Mouse (Mus musculus) myocyte (in vitro differentiated cells): ENCODE results near the gene Bbs7. TPM values are rescaled to one million over a fixed set of nuclear protein-coding genes. Genes with fewer than 3 reads are reported as not detected.

Experiments used
- H3K27me3 ChIP-seq: one replicate; pipeline ENCODE4 v1.6.1; 2011; ENCODE audit not compliant: control insufficient read depth, insufficient read depth, insufficient read length
- H3K36me3 ChIP-seq: one replicate; pipeline ENCODE4 v1.6.1; 2011; ENCODE audit not compliant: control insufficient read depth, insufficient read depth
- H3K4me2 ChIP-seq: one replicate; pipeline ENCODE4 v1.6.1; 2011; ENCODE audit warnings: low read depth, control low read depth
- H3K4me3 ChIP-seq: one replicate; pipeline ENCODE4 v1.5.1; 2011; ENCODE audit warnings: mild to moderate bottlenecking, control low read depth, moderate library complexity
- H3K79me2 ChIP-seq: one replicate; pipeline ENCODE4 v1.6.1; 2011; ENCODE audit not compliant: control insufficient read depth, insufficient read depth
- H3ac ChIP-seq: one replicate; pipeline ENCODE4 v1.6.1; 2011; ENCODE audit not compliant: control insufficient read depth, insufficient read length
- CEBPB ChIP-seq: IDR thresholded peaks from 2 replicates; pipeline ENCODE4 v1.6.1; 2011; ENCODE audit warnings: mild to moderate bottlenecking, moderate library complexity; ENCODE audit not compliant: poor library complexity, insufficient read depth, severe bottlenecking
- E2F4 ChIP-seq: IDR thresholded peaks from one replicate; pipeline ENCODE4 v1.6.1; 2011; ENCODE audit warnings: mild to moderate bottlenecking, control low read depth, moderate library complexity; ENCODE audit not compliant: insufficient read depth
- MAX ChIP-seq: IDR thresholded peaks from one replicate; pipeline ENCODE4 v1.6.1; 2011; ENCODE audit warnings: low read depth, mild to moderate bottlenecking, control low read depth
- MYOD1 ChIP-seq, 3 experiments: IDR thresholded peaks; one replicate each; pipeline ENCODE4 v1.6.1; 2011; ENCODE audit warnings: control low read depth in 2 of 3, low read depth in 2 of 3, mild to moderate bottlenecking in 2 of 3, moderate library complexity in 1 of 3; ENCODE audit not compliant: insufficient read length in 2 of 3, control insufficient read depth in 1 of 3
- MYOG ChIP-seq, 3 experiments: IDR thresholded peaks; one replicate each; pipeline ENCODE4 v1.6.1; 2011; ENCODE audit warnings: control low read depth in 2 of 3, low read depth in 2 of 3, mild to moderate bottlenecking in 2 of 3; ENCODE audit not compliant: insufficient read length in 2 of 3, control insufficient read depth in 1 of 3, insufficient read depth in 1 of 3
- POLR2A ChIP-seq: IDR thresholded peaks from one replicate; pipeline ENCODE4 v1.6.1; 2011; ENCODE audit warnings: low read depth, mild to moderate bottlenecking, control low read depth, moderate library complexity; ENCODE audit not compliant: insufficient read length
- POLR2AphosphoS2 ChIP-seq: IDR thresholded peaks from one replicate; pipeline ENCODE4 v1.6.1; 2011; ENCODE audit warnings: low read depth, control low read depth; ENCODE audit not compliant: insufficient read length
- REST ChIP-seq: IDR thresholded peaks from one replicate; pipeline ENCODE4 v1.6.1; 2011; ENCODE audit warnings: mild to moderate bottlenecking, control low read depth, moderate library complexity; ENCODE audit not compliant: insufficient read depth, insufficient read length
- SRF ChIP-seq: IDR thresholded peaks from one replicate; pipeline ENCODE4 v1.6.1; 2011; ENCODE audit warnings: low read depth; ENCODE audit not compliant: control insufficient read depth, insufficient read length
- TCF12 ChIP-seq: IDR thresholded peaks from one replicate; pipeline ENCODE4 v1.6.1; 2011; ENCODE audit warnings: mild to moderate bottlenecking, control low read depth; ENCODE audit not compliant: poor library complexity, insufficient read depth, severe bottlenecking
- TCF3 ChIP-seq: IDR thresholded peaks from one replicate; pipeline ENCODE4 v1.6.1; 2011; ENCODE audit warnings: low read depth, control low read depth; ENCODE audit not compliant: insufficient read length
- USF1 ChIP-seq: IDR thresholded peaks from one replicate; pipeline ENCODE4 v1.6.1; 2011; ENCODE audit warnings: low read depth, mild to moderate bottlenecking, control low read depth, moderate library complexity
- polyA plus RNA-seq: library from polyadenylated mRNA; unstranded; fragments of >200 nt; fragmentation: generic; extraction: Trizol; gene quantifications from one replicate; pipeline ENCODE4 v1.2.1, GENCODE M21; 2012; ENCODE audit warnings: missing spikeins

Gene Bbs7
- polyA plus RNA-seq, 1 experiment, result 2.8 TPM

- H3K79me2 ChIP-seq, result no peaks in the 10 kb centered on the region
- H3ac ChIP-seq, result no peak overlapping the region
- TF ChIP-seq REST (no peak), MYOD1 (IDR thresholded peaks at IDR 0.05; ENCODE audit: control insufficient read depth in 1 of 3, insufficient read length in 2 of 3, low read depth in 2 of 3) (no peak), SRF (no peak), CEBPB (no peak), E2F4 (no peak), TCF12 (no peak)
- H3K4me2 ChIP-seq, result no peak overlapping the region
- H3K4me3 ChIP-seq, result no peak overlapping the region
- H3K27me3 ChIP-seq, result no peaks in the 10 kb centered on the region
- no peaks in the 10 kb centered on the region for H3K36me3 ChIP-seq
Measured at GRCm38 (mm10) chr3:36532738-36533137, 80.5 kb downstream of the Bbs7 start.

GRCm38 (mm10) chr3:36531979-36532542 is 81.2 kb downstream of the Bbs7 start:
- H3K4me2 ChIP-seq, result no peak overlapping the region
- H3ac ChIP-seq, result no peak overlapping the region
- no peak overlapping the region for H3K4me3 ChIP-seq
- no peaks in the 10 kb centered on the region for H3K27me3 ChIP-seq
- no peaks in the 10 kb centered on the region for H3K79me2 ChIP-seq
- H3K36me3 ChIP-seq, result no peaks in the 10 kb centered on the region
- no peak for TF ChIP-seq REST
- no peak for TF ChIP-seq POLR2AphosphoS2
- no peak for TF ChIP-seq TCF12
- TF ChIP-seq MYOD1 (IDR thresholded peaks at IDR 0.05; ENCODE audit: control insufficient read depth in 1 of 3, insufficient read length in 2 of 3, low read depth in 2 of 3), result no peak
- no peak for TF ChIP-seq USF1
- no peak for TF ChIP-seq MYOG (IDR thresholded peaks at IDR 0.05; ENCODE audit: control insufficient read depth in 1 of 3, insufficient read depth in 1 of 3, insufficient read length in 2 of 3, low read depth in 2 of 3)
- TF ChIP-seq SRF, result no peak
- TF ChIP-seq E2F4, result no peak
- no peak for TF ChIP-seq TCF3

- Histone ChIP-seq H3K27me3 (no peaks in the 10 kb centered on the region), H3K36me3 (no peaks in the 10 kb centered on the region), H3ac (no peak overlapping the region), H3K79me2 (no peaks in the 10 kb centered on the region), H3K4me3 (no peak overlapping the region), H3K4me2 (no peak overlapping the region)
- TF ChIP-seq TCF12 (no peak), MYOD1 (IDR thresholded peaks at IDR 0.05; ENCODE audit: control insufficient read depth in 1 of 3, insufficient read length in 2 of 3, low read depth in 2 of 3) (no peak), POLR2A (no peak), MYOG (IDR thresholded peaks at IDR 0.05; ENCODE audit: control insufficient read depth in 1 of 3, insufficient read depth in 1 of 3, insufficient read length in 2 of 3, low read depth in 2 of 3) (no peak), TCF3 (no peak), SRF (no peak), MAX (no peak), CEBPB (no peak), POLR2AphosphoS2 (no peak), REST (no peak), E2F4 (no peak)
Measured at GRCm38 (mm10) chr3:36531242-36531641, 82.0 kb downstream of the Bbs7 start.

- no peak overlapping the region for H3ac ChIP-seq
- H3K79me2 ChIP-seq, result no peaks in the 10 kb centered on the region
- H3K4me2 ChIP-seq, result no peak overlapping the region
Measured at GRCm38 (mm10) chr3:36530781-36531180, 82.5 kb downstream of the Bbs7 start.

GRCm38 (mm10) chr3:36530345-36530744 is 82.9 kb downstream of the Bbs7 start:
- TF ChIP-seq CEBPB, result no peak
- TF ChIP-seq SRF, result no peak
- TF ChIP-seq POLR2A, result no peak
- no peak for TF ChIP-seq MAX
- TF ChIP-seq POLR2AphosphoS2, result no peak
- TF ChIP-seq E2F4, result no peak
- no peak overlapping the region for H3K4me2 ChIP-seq
- no peaks in the 10 kb centered on the region for H3K27me3 ChIP-seq
- no peaks in the 10 kb centered on the region for H3K79me2 ChIP-seq
- H3K36me3 ChIP-seq, result no peaks in the 10 kb centered on the region
- no peak overlapping the region for H3ac ChIP-seq
- no peak overlapping the region for H3K4me3 ChIP-seq

More at GRCm38 (mm10) chr3:36530781-36531180, 82.5 kb downstream of the Bbs7 start:
- TF ChIP-seq E2F4 (no peak), TCF3 (no peak), TCF12 (no peak)
- Histone ChIP-seq H3K27me3 (no peaks in the 10 kb centered on the region), H3K4me3 (no peak overlapping the region), H3K36me3 (no peaks in the 10 kb centered on the region)

GRCm38 (mm10) chr3:36524466-36524865 is 88.8 kb downstream of the Bbs7 start:
- no peak overlapping the region for H3ac ChIP-seq
- peaks cover 16% of the 10 kb centered on the region for H3K27me3 ChIP-seq
- no peak overlapping the region for H3K4me3 ChIP-seq
- no peak for TF ChIP-seq MYOD1 (IDR thresholded peaks at IDR 0.05; ENCODE audit: control insufficient read depth in 1 of 3, insufficient read length in 2 of 3, low read depth in 2 of 3)
- no peak for TF ChIP-seq REST
- TF ChIP-seq CEBPB, result no peak
- H3K79me2 ChIP-seq, result no peaks in the 10 kb centered on the region
- H3K4me2 ChIP-seq, result no peak overlapping the region
- H3K36me3 ChIP-seq, result no peaks in the 10 kb centered on the region

Other genes with a start within 250 kb of the Bbs7 start
- 313 TPM for gene Anxa5, start 137.6 kb downstream of the Bbs7 start, polyA plus RNA-seq
- gene 1810062G17Rik, start 137.5 kb downstream of the Bbs7 start, polyA plus RNA-seq, result 0.46 TPM
- gene Gm11549, start 91.7 kb downstream of the Bbs7 start, polyA plus RNA-seq, result not detected
- 12.1 TPM for gene Exosc9, start 60.9 kb downstream of the Bbs7 start, polyA plus RNA-seq
- 29.0 TPM for gene Ccna2, start 41.3 kb downstream of the Bbs7 start, polyA plus RNA-seq
- gene Trpc3, start 76.7 kb upstream of the Bbs7 start, polyA plus RNA-seq, result not detected
- 4.3 TPM for gene 4932438A13Rik, start 249.6 kb upstream of the Bbs7 start, polyA plus RNA-seq